Mouse (Mus musculus): ENCODE measurements at regions not wholly inside any gene's neighbourhood (a gene's known extent, or its start where the extent isn't known, plus 50 kb on each side); places are given as distances from the start of the nearest gene placed in this dataset.

- Histone ChIP-seq H3K27me3 (ENCODE audit: insufficient read depth, low read length) (no peaks in the 10 kb centered on the region), H3K4me2 (ENCODE audit: low read depth, low read length, poor library complexity, severe bottlenecking) (no peak overlapping the region), H3K4me1 (ENCODE audit: insufficient read depth, low read length) (no peaks in the 10 kb centered on the region), H3K9me3 (ENCODE audit: low read length) (no peaks in the 10 kb centered on the region), H3K27ac (ENCODE audit: low read depth, low read length) (no peak overlapping the region), H3K36me3 (ENCODE audit: insufficient read depth, low read length) (no peaks in the 10 kb centered on the region), H3K4me3 (ENCODE audit: low read depth, low read length) (no peak overlapping the region), H3K9ac (replicated peaks; ENCODE audit: low read length, poor library complexity, severe bottlenecking) (no peak overlapping the region)
- ATAC-seq (ENCODE audit: low FRiP score) (no peak), DNase-seq (ENCODE audit: low spot score) (no peak)
- no peak for TF ChIP-seq CTCF (IDR thresholded peaks at IDR 0.05)
Measured at GRCm38 (mm10) chr1:137774586-137774985, 400.9 kb downstream of the Ptprc start.

- TF ChIP-seq CTCF (IDR thresholded peaks at IDR 0.05), result no peak
- no peak overlapping the region for H3K27ac ChIP-seq (ENCODE audit: low read depth, low read length)
- no peaks in the 10 kb centered on the region for H3K4me1 ChIP-seq (ENCODE audit: insufficient read depth, low read length)
- H3K9ac ChIP-seq (replicated peaks; ENCODE audit: low read length, poor library complexity, severe bottlenecking), result no peak overlapping the region
- H3K4me3 ChIP-seq (ENCODE audit: low read depth, low read length), result no peak overlapping the region
- no peak for DNase-seq (ENCODE audit: low spot score)
- WGBS, result 93% methylated on average over 4 of the region's 4 CpGs
- no peaks in the 10 kb centered on the region for H3K9me3 ChIP-seq (ENCODE audit: low read length)
- H3K27me3 ChIP-seq (ENCODE audit: insufficient read depth, low read length), result no peaks in the 10 kb centered on the region
- H3K36me3 ChIP-seq (ENCODE audit: insufficient read depth, low read length), result no peaks in the 10 kb centered on the region
- H3K4me2 ChIP-seq (ENCODE audit: low read depth, low read length, poor library complexity, severe bottlenecking), result no peak overlapping the region
- ATAC-seq (ENCODE audit: low FRiP score), result no peak
Measured at GRCm38 (mm10) chr1:137760797-137761196, 414.7 kb downstream of the Ptprc start.

GRCm38 (mm10) chr1:137751446-137751961 is 424.0 kb downstream of the Ptprc start:
- no peak overlapping the region for H3K27ac ChIP-seq (ENCODE audit: low read depth, low read length)
- DNase-seq (ENCODE audit: low spot score) (no peak), ATAC-seq (ENCODE audit: low FRiP score) (no peak)
- 80% methylated on average over 7 of the region's 7 CpGs for WGBS
- no peak for TF ChIP-seq CTCF (IDR thresholded peaks at IDR 0.05)
- H3K9me3 ChIP-seq (ENCODE audit: low read length), result no peaks in the 10 kb centered on the region
- H3K4me2 ChIP-seq (ENCODE audit: low read depth, low read length, poor library complexity, severe bottlenecking), result no peak overlapping the region
- H3K4me1 ChIP-seq (ENCODE audit: insufficient read depth, low read length), result no peaks in the 10 kb centered on the region
- H3K27me3 ChIP-seq (ENCODE audit: insufficient read depth, low read length), result no peaks in the 10 kb centered on the region
- H3K36me3 ChIP-seq (ENCODE audit: insufficient read depth, low read length), result no peaks in the 10 kb centered on the region
- H3K9ac ChIP-seq (replicated peaks; ENCODE audit: low read length, poor library complexity, severe bottlenecking), result no peak overlapping the region
- no peak overlapping the region for H3K4me3 ChIP-seq (ENCODE audit: low read depth, low read length)

- no peaks in the 10 kb centered on the region for H3K4me1 ChIP-seq (ENCODE audit: insufficient read depth, low read length)
- H3K27me3 ChIP-seq (ENCODE audit: insufficient read depth, low read length), result no peaks in the 10 kb centered on the region
- H3K9me3 ChIP-seq (ENCODE audit: low read length), result no peaks in the 10 kb centered on the region
- no peak overlapping the region for H3K9ac ChIP-seq (replicated peaks; ENCODE audit: low read length, poor library complexity, severe bottlenecking)
- DNase-seq (ENCODE audit: low spot score) (peak; percentile 20), ATAC-seq (ENCODE audit: low FRiP score) (no peak)
- WGBS, result 67% methylated on average over 5 of the region's 5 CpGs
- H3K27ac ChIP-seq (ENCODE audit: low read depth, low read length), result no peak overlapping the region
- H3K4me2 ChIP-seq (ENCODE audit: low read depth, low read length, poor library complexity, severe bottlenecking), result no peak overlapping the region
- no peak overlapping the region for H3K4me3 ChIP-seq (ENCODE audit: low read depth, low read length)
- no peak for TF ChIP-seq CTCF (IDR thresholded peaks at IDR 0.05)
- no peaks in the 10 kb centered on the region for H3K36me3 ChIP-seq (ENCODE audit: insufficient read depth, low read length)
Measured at GRCm38 (mm10) chr1:137750894-137751293, 424.6 kb downstream of the Ptprc start.

- 74% methylated on average over 2 of the region's 2 CpGs for WGBS
Measured at GRCm38 (mm10) chr1:137746129-137746528, 429.4 kb downstream of the Ptprc start.

GRCm38 (mm10) chr1:137738157-137738851 is 437.2 kb downstream of the Ptprc start:
- no peaks in the 10 kb centered on the region for H3K9me3 ChIP-seq (ENCODE audit: low read length)
- no peak for DNase-seq (ENCODE audit: low spot score)
- H3K27me3 ChIP-seq (ENCODE audit: insufficient read depth, low read length), result no peaks in the 10 kb centered on the region
- ATAC-seq (ENCODE audit: low FRiP score), result no peak
- H3K4me2 ChIP-seq (ENCODE audit: low read depth, low read length, poor library complexity, severe bottlenecking), result no peak overlapping the region
- H3K9ac ChIP-seq (replicated peaks; ENCODE audit: low read length, poor library complexity, severe bottlenecking), result no peak overlapping the region
- no peak overlapping the region for H3K4me3 ChIP-seq (ENCODE audit: low read depth, low read length)
- WGBS, result 29% methylated on average over 1 of the region's 1 CpGs
- no peak for TF ChIP-seq CTCF (IDR thresholded peaks at IDR 0.05)
- H3K27ac ChIP-seq (ENCODE audit: low read depth, low read length), result no peak overlapping the region
- no peaks in the 10 kb centered on the region for H3K36me3 ChIP-seq (ENCODE audit: insufficient read depth, low read length)
- H3K4me1 ChIP-seq (ENCODE audit: insufficient read depth, low read length), result no peaks in the 10 kb centered on the region

More at GRCm38 (mm10) chr1:137746129-137746528, 429.4 kb downstream of the Ptprc start:
- no peaks in the 10 kb centered on the region for H3K36me3 ChIP-seq (ENCODE audit: insufficient read depth, low read length)
- H3K4me1 ChIP-seq (ENCODE audit: insufficient read depth, low read length), result no peaks in the 10 kb centered on the region
- no peak for TF ChIP-seq CTCF (IDR thresholded peaks at IDR 0.05)
- ATAC-seq (ENCODE audit: low FRiP score), result no peak
- no peaks in the 10 kb centered on the region for H3K9me3 ChIP-seq (ENCODE audit: low read length)
- no peaks in the 10 kb centered on the region for H3K27me3 ChIP-seq (ENCODE audit: insufficient read depth, low read length)
- no peak overlapping the region for H3K4me3 ChIP-seq (ENCODE audit: low read depth, low read length)
- H3K27ac ChIP-seq (ENCODE audit: low read depth, low read length), result no peak overlapping the region
- DNase-seq (ENCODE audit: low spot score), result no peak
- H3K9ac ChIP-seq (replicated peaks; ENCODE audit: low read length, poor library complexity, severe bottlenecking), result no peak overlapping the region
- H3K4me2 ChIP-seq (ENCODE audit: low read depth, low read length, poor library complexity, severe bottlenecking), result no peak overlapping the region
